Mouse (Mus musculus) forebrain, embryonic 11.5 days (tissue): ENCODE measurements at regions not wholly inside any gene's neighbourhood (a gene's known extent, or its start where the extent isn't known, plus 50 kb on each side); places are given as distances from the start of the nearest gene placed in this dataset.

Experiments used
- ATAC-seq: fragments of 200-750 bp; cut with Nextera tagmentation; replicated peaks from 2 replicates; pipeline ENCODE4 v1.8.0; 2017; ENCODE audit warnings: moderate TSS enrichment; ENCODE audit not compliant: low FRiP score
- DNase-seq: peaks from one replicate; pipeline ENCODE4 v3.0.0-alpha.2; 2017; ENCODE audit warnings: low spot score
- H3K27ac ChIP-seq: fragments of 300-500 bp; sonication (generic); 2 replicates; pipeline ENCODE4 v1.5.1; 2014; ENCODE audit warnings: low read depth, low read length
- H3K27me3 ChIP-seq: fragments of 300-500 bp; sonication (generic); 2 replicates; pipeline ENCODE4 v1.6.1; 2014; ENCODE audit warnings: mild to moderate bottlenecking, low read length, mixed read lengths; ENCODE audit not compliant: control insufficient read depth, insufficient read depth
- H3K36me3 ChIP-seq: fragments of 300-500 bp; sonication (generic); 2 replicates; pipeline ENCODE4 v1.6.1; 2014; ENCODE audit warnings: mild to moderate bottlenecking, low read length, moderate library complexity, mixed read lengths; ENCODE audit not compliant: control insufficient read depth, insufficient read depth
- H3K4me1 ChIP-seq: fragments of 300-500 bp; sonication (generic); replicated peaks from 2 replicates; pipeline ENCODE4 v1.6.1; 2014; ENCODE audit warnings: low read length, mixed read lengths; ENCODE audit not compliant: control insufficient read depth, insufficient read depth
- H3K4me2 ChIP-seq: fragments of 300-500 bp; sonication (generic); 2 replicates; pipeline ENCODE4 v1.6.1; 2014; ENCODE audit warnings: low read depth, mild to moderate bottlenecking, low read length, moderate library complexity, mixed read lengths; ENCODE audit not compliant: severe bottlenecking
- H3K4me3 ChIP-seq: fragments of 300-500 bp; sonication (generic); 2 replicates; pipeline ENCODE4 v1.5.1; 2014; ENCODE audit warnings: low read depth, low read length
- H3K9ac ChIP-seq: fragments of 300-500 bp; sonication (generic); 2 replicates; pipeline ENCODE4 v1.6.1; 2014; ENCODE audit warnings: low read length
- H3K9me3 ChIP-seq: fragments of 300-500 bp; sonication (generic); 2 replicates; pipeline ENCODE4 v1.6.1; 2016; ENCODE audit warnings: low read length, mixed read lengths; ENCODE audit not compliant: control insufficient read depth
- WGBS: fragments of 180-500 bp; shearing (Covaris S2); extraction: QIAGEN DNeasy Blood & Tissue Kit; methylation state at CpG from one replicate; pipeline ENCODE4 v1.1.7; 2014; 5-methylcytosine and 5-hydroxymethylcytosine counted together

- Histone ChIP-seq H3K4me2 (no peak overlapping the region), H3K4me1 (no peaks in the 10 kb centered on the region), H3K9me3 (no peaks in the 10 kb centered on the region), H3K4me3 (no peak overlapping the region), H3K36me3 (no peaks in the 10 kb centered on the region), H3K27ac (no peak overlapping the region), H3K27me3 (no peaks in the 10 kb centered on the region), H3K9ac (no peak overlapping the region)
- DNase-seq: no peak
- 91% methylated on average over 3 of the region's 3 CpGs for WGBS
- no peak for ATAC-seq
These were observed 501.5 kb downstream of the Rab28 start for GRCm38 (mm10) chr5:41206462-41206861.

GRCm38 (mm10) chr5:41204417-41204816, 503.5 kb downstream of the Rab28 start:
- Histone ChIP-seq H3K27me3 (no peaks in the 10 kb centered on the region), H3K9ac (no peak overlapping the region), H3K4me3 (no peak overlapping the region), H3K9me3 (no peaks in the 10 kb centered on the region), H3K36me3 (no peaks in the 10 kb centered on the region), H3K4me2 (no peak overlapping the region), H3K4me1 (no peaks in the 10 kb centered on the region), H3K27ac (no peak overlapping the region)
- DNase-seq (no peak), ATAC-seq (no peak)

GRCm38 (mm10) chr5:41187193-41187592, 520.8 kb downstream of the Rab28 start:
- H3K9me3 ChIP-seq: no peaks in the 10 kb centered on the region
- H3K27ac ChIP-seq: no peak overlapping the region
- no peak overlapping the region for H3K4me3 ChIP-seq
- no peaks in the 10 kb centered on the region for H3K4me1 ChIP-seq
- no peaks in the 10 kb centered on the region for H3K27me3 ChIP-seq
- DNase-seq: no peak
- 85% methylated on average over 5 of the region's 5 CpGs for WGBS
- no peak overlapping the region for H3K4me2 ChIP-seq
- H3K9ac ChIP-seq: no peak overlapping the region
- no peak for ATAC-seq
- H3K36me3 ChIP-seq: no peaks in the 10 kb centered on the region

- 90% methylated on average over 3 of the region's 3 CpGs for WGBS
- H3K27me3 ChIP-seq: no peaks in the 10 kb centered on the region
These were observed 530.7 kb downstream of the Rab28 start for GRCm38 (mm10) chr5:41177220-41177619.

GRCm38 (mm10) chr5:41165870-41166626, 541.9 kb downstream of the Rab28 start:
- Histone ChIP-seq H3K4me1 (no peaks in the 10 kb centered on the region), H3K9me3 (no peaks in the 10 kb centered on the region), H3K27ac (no peak overlapping the region), H3K9ac (no peak overlapping the region), H3K27me3 (no peaks in the 10 kb centered on the region), H3K4me3 (no peak overlapping the region), H3K36me3 (no peaks in the 10 kb centered on the region), H3K4me2 (0 out of 2 replicates have a peak overlapping the region, but pooled peaks have one; percentile 12)
- 35% methylated on average over 14 of the region's 14 CpGs for WGBS
- ATAC-seq: peak; percentile 83
- DNase-seq: peak; percentile 49

More at GRCm38 (mm10) chr5:41177220-41177619, 530.7 kb downstream of the Rab28 start:
- no peaks in the 10 kb centered on the region for H3K4me1 ChIP-seq
- DNase-seq (no peak), ATAC-seq (no peak)
- H3K36me3 ChIP-seq: no peaks in the 10 kb centered on the region
- no peak overlapping the region for H3K9ac ChIP-seq
- no peak overlapping the region for H3K27ac ChIP-seq
- no peak overlapping the region for H3K4me2 ChIP-seq
- no peaks in the 10 kb centered on the region for H3K9me3 ChIP-seq
- H3K4me3 ChIP-seq: no peak overlapping the region

GRCm38 (mm10) chr5:41125050-41125449, 582.9 kb downstream of the Rab28 start:
- no peaks in the 10 kb centered on the region for H3K27me3 ChIP-seq
- WGBS: 35% methylated on average over 5 of the region's 5 CpGs
- no peak overlapping the region for H3K4me3 ChIP-seq
- no peak for ATAC-seq
- H3K36me3 ChIP-seq: no peaks in the 10 kb centered on the region
- no peak overlapping the region for H3K4me2 ChIP-seq
- H3K9ac ChIP-seq: no peak overlapping the region
- no peaks in the 10 kb centered on the region for H3K9me3 ChIP-seq
- H3K27ac ChIP-seq: no peak overlapping the region
- DNase-seq: no peak
- H3K4me1 ChIP-seq: no peaks in the 10 kb centered on the region

GRCm38 (mm10) chr5:41117658-41118057, 590.3 kb downstream of the Rab28 start:
- H3K27me3 ChIP-seq: no peaks in the 10 kb centered on the region
- no peak overlapping the region for H3K4me2 ChIP-seq
- H3K9me3 ChIP-seq: no peaks in the 10 kb centered on the region
- no peak for DNase-seq
- no peak overlapping the region for H3K9ac ChIP-seq
- no peaks in the 10 kb centered on the region for H3K36me3 ChIP-seq
- H3K27ac ChIP-seq: no peak overlapping the region
- WGBS: 59% methylated on average over 3 of the region's 3 CpGs
- no peak for ATAC-seq
- H3K4me1 ChIP-seq: no peaks in the 10 kb centered on the region
- H3K4me3 ChIP-seq: no peak overlapping the region

GRCm38 (mm10) chr5:41087773-41088172, 620.2 kb downstream of the Rab28 start:
- H3K27ac ChIP-seq: no peak overlapping the region
- WGBS: 63% methylated on average over 5 of the region's 5 CpGs

GRCm38 (mm10) chr5:41076412-41076811, 631.5 kb downstream of the Rab28 start:
- ATAC-seq: no peak
- 88% methylated on average over 2 of the region's 2 CpGs for WGBS

More at GRCm38 (mm10) chr5:41087773-41088172, 620.2 kb downstream of the Rab28 start:
- Histone ChIP-seq H3K9ac (no peak overlapping the region), H3K4me3 (no peak overlapping the region), H3K4me1 (no peaks in the 10 kb centered on the region), H3K27me3 (no peaks in the 10 kb centered on the region), H3K36me3 (no peaks in the 10 kb centered on the region), H3K4me2 (no peak overlapping the region), H3K9me3 (no peaks in the 10 kb centered on the region)
- no peak for ATAC-seq
- DNase-seq: no peak

More at GRCm38 (mm10) chr5:41076412-41076811, 631.5 kb downstream of the Rab28 start:
- Histone ChIP-seq H3K4me3 (no peak overlapping the region), H3K27ac (no peak overlapping the region), H3K27me3 (no peaks in the 10 kb centered on the region), H3K9me3 (no peaks in the 10 kb centered on the region), H3K36me3 (no peaks in the 10 kb centered on the region), H3K9ac (no peak overlapping the region), H3K4me1 (no peaks in the 10 kb centered on the region), H3K4me2 (no peak overlapping the region)
- DNase-seq: no peak
